Mouse (Mus musculus) kidney, postnatal 0 days (tissue): ENCODE data around the gene Fbxl17. TPM values are rescaled to one million over a fixed set of nuclear protein-coding genes. Genes with fewer than 3 reads are reported as not detected.

Source experiments
- ATAC-seq: fragments of 200-750 bp; cut with Nextera tagmentation; replicated peaks from 2 replicates; pipeline ENCODE4 v1.8.0; 2017; ENCODE audit warnings: low read depth, moderate number of reproducible peaks, moderate TSS enrichment, moderate library complexity; ENCODE audit not compliant: low FRiP score
- DNase-seq: peaks from one replicate; pipeline ENCODE4 v3.0.0-alpha.2; 2016; ENCODE audit warnings: low spot score
- H3K27ac ChIP-seq: fragments of 300-500 bp; sonication (generic); 2 replicates; pipeline ENCODE4 v1.5.1; 2014; ENCODE audit warnings: mild to moderate bottlenecking
- H3K27me3 ChIP-seq: fragments of 300-500 bp; sonication (generic); 2 replicates; pipeline ENCODE4 v1.6.1; 2014; ENCODE audit warnings: low read length, mixed read lengths; ENCODE audit not compliant: insufficient read depth
- H3K36me3 ChIP-seq: fragments of 300-500 bp; sonication (generic); 2 replicates; pipeline ENCODE4 v1.6.1; 2014; ENCODE audit warnings: low read length, mixed read lengths; ENCODE audit not compliant: insufficient read depth
- H3K4me1 ChIP-seq: fragments of 300-500 bp; sonication (generic); replicated peaks from 2 replicates; pipeline ENCODE4 v1.6.1; 2014; ENCODE audit warnings: antibody characterized with exemption, low read length, mixed read lengths; ENCODE audit not compliant: insufficient read depth
- H3K4me2 ChIP-seq: fragments of 300-500 bp; sonication (generic); 2 replicates; pipeline ENCODE4 v1.6.1; 2014; ENCODE audit warnings: mild to moderate bottlenecking, low read length, moderate library complexity, mixed read lengths
- H3K4me3 ChIP-seq: fragments of 300-500 bp; sonication (generic); replicated peaks from 2 replicates; pipeline ENCODE4 v1.5.1; 2014; ENCODE audit warnings: low read depth, low read length
- H3K9ac ChIP-seq: fragments of 300-500 bp; sonication (generic); 2 replicates; pipeline ENCODE4 v1.6.1; 2014; ENCODE audit warnings: low read depth, low read length
- H3K9me3 ChIP-seq: fragments of 300-500 bp; sonication (generic); replicated peaks from 2 replicates; pipeline ENCODE4 v1.6.1; 2016; ENCODE audit warnings: low read length, inconsistent platforms, mixed read lengths
- CTCF ChIP-seq: IDR thresholded peaks from 2 replicates; pipeline ENCODE4 v1.5.1; 2016; ENCODE audit warnings: antibody characterized with exemption, low read depth, mild to moderate bottlenecking, moderate library complexity
- WGBS: fragments of 180-500 bp; shearing (Covaris S2); extraction: QIAGEN DNeasy Blood & Tissue Kit; methylation state at CpG from one replicate; pipeline ENCODE4 v1.1.7; 2014; 5-methylcytosine and 5-hydroxymethylcytosine counted together
- polyA plus RNA-seq: library from polyadenylated mRNA; unstranded; fragments of >200 nt; fragmentation: Nextera tagmentation; extraction: Ambion mirVana; gene quantifications from 2 replicates; pipeline ENCODE4 v1.2.1, GENCODE M21; 2015

Gene Fbxl17
- polyA plus RNA-seq, 1 experiment from 2014 or later = 9.0 TPM

DNA sequence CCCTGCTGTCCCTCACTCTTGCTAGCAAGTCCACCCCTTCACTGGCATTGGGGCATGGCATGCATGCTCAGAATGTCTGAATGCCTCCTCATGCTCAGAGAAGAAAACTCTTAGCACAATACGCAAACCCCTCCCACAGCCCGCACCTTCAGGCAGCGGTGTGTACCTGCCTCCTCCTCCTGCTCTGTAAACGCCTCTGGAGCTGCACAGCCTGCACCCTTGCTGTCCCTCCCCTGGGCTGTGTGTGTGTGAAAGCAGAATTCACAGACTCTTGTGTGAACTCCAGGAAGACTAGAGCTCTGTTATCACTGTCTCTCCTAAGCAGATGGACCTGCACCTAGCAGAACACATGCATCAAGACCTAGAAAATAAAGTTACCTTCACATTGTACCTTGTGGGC is 76.0 kb downstream of the Fbxl17 start:
- no peaks in the 10 kb centered on the region for H3K9me3 ChIP-seq
- no peak overlapping the region for H3K9ac ChIP-seq
- H3K27me3 ChIP-seq = no peaks in the 10 kb centered on the region
- WGBS = 77% methylated on average over 4 of the region's 4 CpGs
- H3K27ac ChIP-seq = no peak overlapping the region
- H3K36me3 ChIP-seq = no peaks in the 10 kb centered on the region
- no peaks in the 10 kb centered on the region for H3K4me1 ChIP-seq
- no peak for TF ChIP-seq CTCF
- ATAC-seq (no peak), DNase-seq (no peak)
- no peak overlapping the region for H3K4me3 ChIP-seq
- H3K4me2 ChIP-seq = no peak overlapping the region

DNA sequence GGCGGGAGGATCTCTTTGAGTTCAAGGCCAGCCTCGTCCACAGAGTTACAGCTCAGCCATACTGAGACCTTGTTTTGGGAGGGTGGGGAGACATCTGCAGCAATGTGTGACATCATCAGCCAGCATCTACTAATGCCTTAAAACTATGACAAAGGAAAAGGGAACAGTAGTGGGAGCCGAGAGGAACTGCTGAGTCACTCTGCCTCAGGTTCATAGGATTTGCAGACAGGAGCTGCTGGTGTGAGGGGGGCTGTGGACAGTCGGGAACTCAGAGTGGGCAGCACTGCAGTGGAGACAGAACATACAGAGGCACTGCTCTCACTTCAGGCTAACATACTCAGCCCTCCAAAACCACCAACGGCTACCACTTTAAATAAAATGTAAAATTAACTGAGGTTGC is 77.1 kb downstream of the Fbxl17 start:
- ATAC-seq (no peak), DNase-seq (no peak)
- Histone ChIP-seq H3K27me3 (no peaks in the 10 kb centered on the region), H3K4me2 (no peak overlapping the region), H3K27ac (no peak overlapping the region), H3K4me3 (no peak overlapping the region), H3K4me1 (no peaks in the 10 kb centered on the region), H3K9me3 (no peaks in the 10 kb centered on the region), H3K9ac (no peak overlapping the region), H3K36me3 (no peaks in the 10 kb centered on the region)
- WGBS = 90% methylated on average over 5 of the region's 5 CpGs
- no peak for TF ChIP-seq CTCF

DNA sequence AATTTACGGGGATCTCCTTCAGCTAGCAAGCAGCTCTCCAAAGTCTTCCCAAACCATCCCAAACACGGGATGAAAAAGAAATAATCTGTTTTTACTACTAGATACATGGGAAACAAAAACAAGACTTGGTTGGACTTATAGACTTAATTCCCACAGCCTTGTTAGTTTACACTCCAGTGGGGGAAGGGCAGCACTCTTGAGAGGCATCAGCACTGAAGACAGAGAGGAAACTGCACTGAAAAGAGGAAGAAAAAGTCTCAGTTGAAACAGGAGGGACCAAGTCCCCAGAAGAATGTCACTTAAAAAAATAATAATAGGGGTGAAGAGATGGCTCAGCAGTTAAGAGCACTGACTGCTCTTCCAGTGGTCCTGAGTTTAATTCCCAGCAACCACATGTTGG is 78.0 kb downstream of the Fbxl17 start:
- Histone ChIP-seq H3K4me1 (no peaks in the 10 kb centered on the region), H3K4me2 (no peak overlapping the region), H3K27ac (no peak overlapping the region), H3K9me3 (no peaks in the 10 kb centered on the region), H3K4me3 (no peak overlapping the region), H3K27me3 (no peaks in the 10 kb centered on the region), H3K36me3 (no peaks in the 10 kb centered on the region), H3K9ac (no peak overlapping the region)
- ATAC-seq (no peak), DNase-seq (no peak)
- TF ChIP-seq CTCF = no peak
- 68% methylated on average over 2 of the region's 2 CpGs for WGBS

DNA sequence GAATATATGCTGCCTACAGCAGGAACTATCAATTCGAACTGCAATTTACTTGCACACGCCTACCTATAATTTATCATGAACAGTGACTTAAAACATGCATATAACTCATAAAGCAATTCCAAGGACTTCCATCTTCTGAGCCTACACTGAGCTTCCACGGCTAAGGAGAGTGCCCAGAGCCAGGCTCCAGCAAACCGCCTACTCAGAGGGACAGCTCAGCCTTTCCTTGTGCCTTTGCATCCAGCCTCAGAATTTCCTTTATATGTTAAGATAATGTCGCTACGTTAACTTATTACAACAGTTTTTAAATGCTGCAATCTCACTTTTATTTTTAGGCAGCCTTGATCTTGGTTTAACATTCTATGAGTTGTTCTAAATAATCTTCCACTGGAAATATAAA is 80.3 kb downstream of the Fbxl17 start:
- no peaks in the 10 kb centered on the region for H3K4me1 ChIP-seq
- DNase-seq = no peak
- H3K9me3 ChIP-seq = no peaks in the 10 kb centered on the region
- no peak overlapping the region for H3K4me3 ChIP-seq
- no peak overlapping the region for H3K27ac ChIP-seq
- TF ChIP-seq CTCF = no peak
- H3K36me3 ChIP-seq = no peaks in the 10 kb centered on the region
- no peak overlapping the region for H3K4me2 ChIP-seq
- no peaks in the 10 kb centered on the region for H3K27me3 ChIP-seq
- ATAC-seq = no peak
- 91% methylated on average over 6 of the region's 6 CpGs for WGBS
- H3K9ac ChIP-seq = no peak overlapping the region

DNA sequence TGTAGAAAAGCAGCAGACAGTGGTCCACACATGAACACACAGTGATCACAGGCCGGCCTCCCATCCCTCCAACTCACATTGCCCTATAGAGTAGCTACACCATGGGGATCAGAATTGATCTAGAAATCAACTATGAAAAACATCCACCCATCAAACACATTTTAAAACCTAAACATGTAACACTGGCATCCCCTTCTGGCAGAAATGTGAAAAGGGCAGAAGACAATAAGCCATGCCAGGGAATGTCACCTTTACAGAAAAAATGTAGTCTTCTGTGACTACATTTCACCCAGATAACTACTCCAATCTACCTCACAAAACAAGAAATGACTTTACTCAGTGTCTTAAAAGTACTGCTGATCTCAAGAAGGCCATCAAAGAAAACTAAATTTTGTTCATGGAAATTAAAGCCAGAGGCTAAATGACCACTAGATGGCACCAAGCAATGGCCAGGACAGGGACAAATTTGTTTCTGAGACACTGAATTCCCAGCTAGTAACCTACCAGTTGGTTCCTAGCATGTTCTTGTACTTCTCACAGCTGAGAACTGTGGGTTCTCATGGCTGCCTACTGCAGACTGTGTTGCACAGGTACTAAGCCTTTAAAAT is 85.7 kb downstream of the Fbxl17 start:
- TF ChIP-seq CTCF = peak; percentile 75
- no peaks in the 10 kb centered on the region for H3K36me3 ChIP-seq
- peak; percentile 70 for DNase-seq

DNA sequence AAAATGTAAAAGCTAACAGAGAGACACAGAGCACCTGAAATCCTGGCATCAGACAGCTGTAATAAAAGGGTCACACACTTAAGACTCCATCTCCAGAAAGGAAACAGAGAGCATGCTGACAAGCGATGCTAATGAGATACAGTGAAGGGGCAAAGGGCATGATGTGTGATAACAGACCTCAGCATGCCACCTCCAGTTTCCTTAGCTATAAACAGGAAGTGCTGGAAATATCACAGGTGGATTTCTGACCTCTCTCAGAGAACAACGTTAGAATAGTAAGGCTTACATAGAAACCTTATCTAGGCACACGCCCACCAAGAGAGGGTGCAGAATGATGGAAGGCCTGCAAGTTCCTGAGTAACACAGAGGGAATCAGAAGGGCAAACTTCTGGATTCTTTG is 88.3 kb downstream of the Fbxl17 start:
- no peak overlapping the region for H3K4me3 ChIP-seq
- ATAC-seq (no peak), DNase-seq (no peak)
- 58% methylated on average over 3 of the region's 3 CpGs for WGBS
- H3K9me3 ChIP-seq = no peaks in the 10 kb centered on the region
- no peaks in the 10 kb centered on the region for H3K27me3 ChIP-seq
- H3K36me3 ChIP-seq = no peaks in the 10 kb centered on the region
- no peak overlapping the region for H3K9ac ChIP-seq
- no peak for TF ChIP-seq CTCF
- H3K4me1 ChIP-seq = 0 out of 2 replicates have a peak, but pooled peaks cover under 1% of the 10 kb centered on the region
- H3K4me2 ChIP-seq = no peak overlapping the region
- no peak overlapping the region for H3K27ac ChIP-seq

More for the DNA sequence above, 85.7 kb downstream of the Fbxl17 start:
- WGBS = 96% methylated on average over 1 of the region's 1 CpGs
- H3K27me3 ChIP-seq = no peaks in the 10 kb centered on the region
- no peak overlapping the region for H3K4me2 ChIP-seq
- no peaks in the 10 kb centered on the region for H3K9me3 ChIP-seq
- no peak overlapping the region for H3K27ac ChIP-seq
- H3K4me3 ChIP-seq = no peak overlapping the region
- no peaks in the 10 kb centered on the region for H3K4me1 ChIP-seq
- no peak for ATAC-seq
- H3K9ac ChIP-seq = no peak overlapping the region

DNA sequence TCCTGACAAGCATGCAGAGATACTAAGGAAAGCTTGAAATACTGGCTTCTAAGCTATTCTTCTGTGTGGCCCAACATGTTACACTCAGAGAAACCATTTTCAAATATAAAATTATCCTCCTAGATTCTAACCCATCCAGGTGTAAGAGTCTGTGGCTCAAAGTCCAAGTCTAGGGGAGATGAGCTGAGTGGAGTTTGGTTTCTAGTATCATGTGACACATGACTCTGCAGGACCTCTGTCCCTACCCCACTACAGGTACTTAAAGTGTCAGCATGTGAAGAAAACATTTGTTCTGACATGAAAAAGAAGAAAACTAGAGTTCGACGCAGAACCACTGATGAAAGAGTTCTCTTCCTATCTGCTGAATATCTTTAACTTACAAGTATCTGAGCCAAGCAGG is 89.7 kb downstream of the Fbxl17 start:
- ATAC-seq (0 out of 2 replicates have a peak, but pooled peaks have one; percentile 63), DNase-seq (no peak)
- H3K27me3 ChIP-seq = no peaks in the 10 kb centered on the region
- no peak overlapping the region for H3K4me3 ChIP-seq
- no peaks in the 10 kb centered on the region for H3K36me3 ChIP-seq
- H3K9ac ChIP-seq = no peak overlapping the region
- H3K4me2 ChIP-seq = no peak overlapping the region
- peaks cover 7% of the 10 kb centered on the region; the same call in 1 of the 2 replicates for H3K4me1 ChIP-seq
- no peaks in the 10 kb centered on the region for H3K9me3 ChIP-seq
- H3K27ac ChIP-seq = no peak overlapping the region
- no peak for TF ChIP-seq CTCF
- 65% methylated on average over 2 of the region's 2 CpGs for WGBS
